Mouse (Mus musculus): ENCODE data around the gene Serinc5.

DNA sequence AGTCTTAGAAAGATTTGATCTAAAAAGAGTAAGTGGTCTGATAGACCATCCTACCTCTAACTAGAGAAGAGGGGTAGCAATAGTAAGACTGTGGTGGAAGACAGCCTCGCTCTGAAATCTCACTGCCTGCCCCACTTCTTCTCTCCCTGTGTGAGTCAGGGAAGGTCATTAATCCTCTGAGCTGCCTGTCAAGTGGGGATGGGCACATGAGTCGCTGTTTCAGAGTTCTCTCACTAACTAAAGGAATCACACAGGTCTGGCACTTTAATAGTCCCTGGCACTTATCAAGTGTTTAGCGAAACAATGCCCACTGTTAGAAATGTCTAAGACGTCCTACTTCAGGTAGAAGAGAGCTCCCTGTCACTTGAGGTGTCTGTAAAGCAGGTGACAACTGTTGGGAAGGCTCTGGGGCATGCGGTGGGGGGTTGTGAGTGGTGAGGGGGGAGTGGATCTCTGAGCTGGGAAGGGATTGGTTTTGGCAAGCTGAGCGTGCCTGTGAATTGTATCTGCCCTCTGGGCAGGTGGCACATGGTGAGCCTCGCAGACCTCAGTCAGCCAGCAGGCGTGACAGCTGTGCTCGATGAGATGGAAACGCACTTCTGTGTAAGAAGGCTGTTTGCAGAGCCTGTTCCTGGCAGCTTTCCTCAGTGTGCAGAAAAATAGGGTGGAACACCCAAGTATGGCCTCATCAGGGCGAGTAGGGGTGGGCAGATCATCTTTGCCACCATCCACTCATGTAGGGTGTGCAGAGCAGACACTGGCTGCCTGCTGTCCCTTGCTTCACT lies 125.8 kb downstream of the Serinc5 start:
- TF ChIP-seq POLR2A (IDR thresholded peaks at IDR 0.05; ENCODE audit: insufficient read depth, low read depth, low read length) (no peak), CTCF (IDR thresholded peaks at IDR 0.05) (no peak)

All from heart, adult 2 months (tissue).